Mouse (Mus musculus) macrophage (primary cell): ENCODE results near the gene Cacng6. TPM values are rescaled to one million over a fixed set of nuclear protein-coding genes. Genes with fewer than 3 reads are reported as not detected.

Experiments used
- H3K27ac ChIP-seq: fragments of 350-480 bp; formaldehyde crosslinking; 2 replicates; pipeline ENCODE4 v1.9.0; 2021
- H3K36me3 ChIP-seq: fragments of 350-480 bp; formaldehyde crosslinking; 2 replicates; pipeline ENCODE4 v1.9.0; 2021; ENCODE audit errors: inconsistent target
- H3K4me3 ChIP-seq: fragments of 350-480 bp; formaldehyde crosslinking; 2 replicates; pipeline ENCODE4 v1.9.0; 2021; ENCODE audit errors: inconsistent target
- H3K79me2 ChIP-seq: fragments of 350-480 bp; formaldehyde crosslinking; 2 replicates; pipeline ENCODE4 v1.9.0; 2021; ENCODE audit errors: inconsistent target
- WGBS: methylation state at CpG from one replicate; pipeline ENCODE4 v1.1.7; 2026; ENCODE audit warnings: inconsistent platforms; ENCODE audit not compliant: missing documents; 5-methylcytosine and 5-hydroxymethylcytosine counted together
- polyA plus RNA-seq: library from polyadenylated mRNA; stranded (reverse); fragments of 250-400 nt; gene quantifications from 3 replicates; pipeline ENCODE4 v1.2.4, GENCODE M21; 2018; ENCODE audit warnings: inconsistent platforms

Cacng6 gene
- polyA plus RNA-seq, 1 experiment from 2014 or later: not detected

DNA sequence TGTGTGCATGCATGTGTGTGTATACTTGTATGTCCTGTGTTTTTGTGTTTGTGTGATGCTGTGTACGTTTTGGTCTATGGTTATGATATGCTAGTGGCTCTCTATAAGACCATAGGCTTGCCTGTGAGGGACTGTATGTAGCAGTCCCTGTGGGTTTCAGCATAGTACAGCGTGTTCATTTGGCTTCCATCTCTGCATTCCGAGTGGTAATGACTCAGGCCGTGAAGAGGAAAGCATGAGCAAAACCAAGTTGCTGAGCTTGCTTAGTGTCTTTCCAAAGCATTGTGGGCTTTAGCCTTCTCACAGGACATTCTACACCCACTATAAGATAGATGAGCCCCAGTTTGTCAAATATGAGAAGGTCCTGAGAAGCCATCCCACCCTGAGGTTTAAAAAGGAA lies 39.3 kb downstream of the Cacng6 start:
- Histone ChIP-seq H3K79me2 (no peaks in the 10 kb centered on the region), H3K27ac (no peak overlapping the region), H3K36me3 (no peaks in the 10 kb centered on the region), H3K4me3 (no peak overlapping the region)
- WGBS: 93% methylated on average over 4 of the region's 4 CpGs

DNA sequence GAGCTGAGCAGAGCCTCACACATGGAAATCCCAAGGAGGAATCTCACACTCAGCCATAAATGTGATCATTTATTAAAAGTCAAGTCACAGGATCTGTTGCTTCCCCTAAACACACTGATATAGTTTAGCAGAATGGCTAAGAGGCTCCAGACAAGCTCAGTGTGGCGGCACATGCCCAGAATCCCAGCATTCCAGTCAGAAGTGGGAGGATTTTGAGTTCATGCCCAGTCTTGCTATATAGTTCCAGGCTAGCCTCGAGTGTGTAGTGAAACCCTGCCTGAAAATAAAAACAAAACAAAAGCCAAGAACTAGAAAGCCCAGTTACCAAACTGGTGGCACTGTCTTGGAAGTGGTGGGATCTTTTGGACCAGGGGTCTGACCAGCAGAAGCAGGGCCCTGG lies 44.6 kb downstream of the Cacng6 start:
- 91% methylated on average over 2 of the region's 2 CpGs for WGBS
- H3K79me2 ChIP-seq: no peaks in the 10 kb centered on the region
- no peaks in the 10 kb centered on the region for H3K36me3 ChIP-seq
- no peak overlapping the region for H3K27ac ChIP-seq
- H3K4me3 ChIP-seq: no peak overlapping the region

DNA sequence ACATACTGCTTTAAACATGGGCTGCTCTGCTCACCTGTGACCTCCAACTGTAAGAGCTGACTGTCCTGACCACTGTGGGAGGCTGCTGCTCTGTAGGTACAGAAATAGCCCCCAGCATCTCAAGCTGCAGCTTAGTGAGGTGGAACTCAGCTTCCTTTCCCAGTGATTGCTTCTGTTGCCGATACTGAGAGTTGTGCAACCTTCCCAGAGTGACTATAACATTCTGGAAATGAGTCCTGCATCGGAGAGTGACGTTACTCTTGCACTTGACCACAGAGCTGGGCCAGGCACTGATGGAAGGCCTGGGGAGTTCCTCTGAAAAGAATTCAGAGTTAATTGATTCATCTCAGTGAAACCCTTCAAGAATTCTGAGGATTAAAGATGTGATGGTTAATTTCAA lies 48.8 kb downstream of the Cacng6 start:
- WGBS: 29% methylated on average over 3 of the region's 3 CpGs
- Histone ChIP-seq H3K79me2 (no peaks in the 10 kb centered on the region), H3K36me3 (no peaks in the 10 kb centered on the region), H3K27ac (no peak overlapping the region), H3K4me3 (no peak overlapping the region)

DNA sequence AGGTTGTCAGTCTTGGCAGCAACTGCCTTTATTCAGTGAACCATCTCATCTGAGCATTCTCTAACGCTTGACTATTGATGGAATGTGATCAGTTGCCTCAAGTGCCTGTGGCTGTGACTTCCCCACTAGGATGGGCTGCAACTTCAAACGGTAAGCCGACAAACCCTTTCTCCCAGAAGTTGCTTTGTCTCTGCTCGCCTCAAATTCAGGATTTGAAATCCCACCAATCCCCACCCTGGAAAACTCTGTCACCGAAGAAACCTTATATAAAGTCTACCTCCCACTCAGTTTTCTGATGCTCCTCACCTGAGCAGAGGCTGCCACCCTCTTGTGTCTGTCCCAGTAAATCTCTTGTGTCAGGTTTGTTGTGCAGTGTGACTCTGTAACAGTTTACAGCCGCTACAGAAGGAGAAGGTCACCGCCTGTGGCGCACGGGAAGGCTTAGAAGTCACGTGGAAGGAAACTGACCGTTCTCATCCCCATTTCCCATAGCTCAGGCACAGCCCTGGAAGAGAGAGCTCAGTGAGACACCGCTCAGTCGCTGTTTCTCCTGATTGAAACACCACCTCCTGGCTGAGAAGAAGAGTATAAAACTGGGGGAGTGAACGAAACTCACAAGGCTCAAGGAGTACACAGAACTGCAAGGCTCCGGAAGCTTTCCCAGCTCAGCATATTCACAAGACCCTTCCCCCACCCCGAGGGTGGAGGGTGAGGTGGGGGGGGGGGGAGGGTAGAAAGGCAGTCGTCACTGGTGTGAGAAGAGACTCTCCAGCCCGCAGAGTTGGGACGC lies 50.5 kb downstream of the Cacng6 start:
- H3K79me2 ChIP-seq: no peaks in the 10 kb centered on the region
- WGBS: 34% methylated on average over 17 of the region's 19 CpGs
- no peak overlapping the region for H3K27ac ChIP-seq
- no peaks in the 10 kb centered on the region for H3K36me3 ChIP-seq
- H3K4me3 ChIP-seq: no peak overlapping the region

DNA sequence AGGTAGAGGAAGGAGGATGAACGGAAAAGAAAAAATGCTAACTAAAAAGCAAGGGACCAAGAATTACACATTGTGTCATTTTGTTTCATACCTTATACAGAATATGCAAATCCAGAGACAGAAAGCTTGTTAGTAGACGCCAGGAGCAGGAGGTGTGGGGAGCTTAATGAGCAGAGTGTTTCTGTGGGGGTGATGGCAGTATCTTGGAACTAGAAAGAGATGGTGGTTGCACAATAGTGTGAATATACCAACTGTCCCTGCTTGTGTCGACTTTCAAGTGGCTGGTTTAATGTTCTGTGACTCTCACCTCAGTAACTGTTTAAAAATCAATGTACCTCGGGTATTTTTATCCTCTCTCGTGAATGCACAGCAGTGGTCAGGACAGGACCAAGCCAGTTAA lies 52.7 kb downstream of the Cacng6 start:
- WGBS: 65% methylated on average over 5 of the region's 5 CpGs
- H3K36me3 ChIP-seq: no peaks in the 10 kb centered on the region
- no peak overlapping the region for H3K27ac ChIP-seq
- H3K4me3 ChIP-seq: no peak overlapping the region
- no peaks in the 10 kb centered on the region for H3K79me2 ChIP-seq

DNA sequence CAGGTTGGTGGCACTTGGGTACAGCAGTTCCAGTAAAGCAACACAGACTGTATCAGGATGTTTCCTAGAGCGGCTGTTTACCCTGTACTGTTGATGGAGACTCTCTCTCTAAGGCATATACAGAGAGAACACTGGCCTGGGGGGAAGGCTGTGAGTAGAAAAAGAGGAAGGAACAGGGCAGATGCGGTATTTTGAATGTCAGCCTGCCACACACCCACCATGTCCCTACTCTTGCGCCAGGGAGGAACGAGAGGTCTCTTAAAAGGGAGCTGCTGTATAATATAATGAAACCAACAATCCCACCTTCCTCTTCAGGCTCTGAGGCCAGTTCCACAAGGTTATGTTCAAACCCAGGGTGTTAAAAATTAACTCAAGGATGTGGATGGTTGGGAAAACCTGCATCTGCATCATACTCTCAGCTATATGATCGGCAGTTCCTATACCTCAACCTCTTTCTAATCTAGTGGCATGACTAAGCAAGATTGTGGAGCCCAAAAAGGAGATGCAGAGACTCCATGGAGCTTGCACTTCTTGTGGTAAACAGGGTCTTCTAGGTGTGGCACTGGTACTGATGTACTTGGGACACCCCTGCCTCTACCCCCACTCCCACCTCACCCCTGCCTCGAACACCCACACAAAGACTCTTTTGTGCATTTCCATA lies 58.1 kb downstream of the Cacng6 start:
- no peak overlapping the region for H3K4me3 ChIP-seq
- H3K36me3 ChIP-seq: no peaks in the 10 kb centered on the region
- whole genome bisulfite sequencing: 21% methylated on average over 6 of the region's 6 CpGs
- no peak overlapping the region for H3K27ac ChIP-seq
- H3K79me2 ChIP-seq: no peaks in the 10 kb centered on the region

Other genes with a start within 250 kb of the Cacng6 start
- 0.07 TPM in 1 of 3 replicates, not detected in the others for gene Nlrp12, start 174.5 kb upstream of the Cacng6 start, polyA plus RNA-seq
- 75.5 to 128 TPM (median 99.0 TPM) in 3 replicates for gene Myadm, start 135.1 kb upstream of the Cacng6 start, polyA plus RNA-seq
- gene Prkcg, start 135.0 kb upstream of the Cacng6 start, polyA plus RNA-seq: 0.11 to 0.19 TPM in 2 of 3 replicates, not detected in the other
- not detected in 3 replicates for gene Cacng7, start 91.2 kb upstream of the Cacng6 start, polyA plus RNA-seq
- gene Cacng8, start 33.5 kb upstream of the Cacng6 start, polyA plus RNA-seq: not detected in 3 replicates
- 0.34 to 0.75 TPM (median 0.42 TPM) in 3 replicates for gene Tarm1, start 78.4 kb downstream of the Cacng6 start, polyA plus RNA-seq
- gene Oscar, start 192.0 kb downstream of the Cacng6 start, polyA plus RNA-seq: not detected in 3 replicates
- gene Ndufa3, start 193.2 kb downstream of the Cacng6 start, polyA plus RNA-seq: 207 to 248 TPM (median 217 TPM) in 3 replicates
- gene Tfpt, start 205.7 kb downstream of the Cacng6 start, polyA plus RNA-seq: 16.1 to 19.8 TPM (median 18.6 TPM) in 3 replicates
- 35.3 to 71.0 TPM (median 40.2 TPM) in 3 replicates for gene Prpf31, start 205.8 kb downstream of the Cacng6 start, polyA plus RNA-seq
- gene Cnot3, start 221.1 kb downstream of the Cacng6 start, polyA plus RNA-seq: 28.4 to 47.4 TPM (median 36.0 TPM) in 3 replicates
- gene Leng1, start 241.6 kb downstream of the Cacng6 start, polyA plus RNA-seq: 13.7 to 21.9 TPM (median 15.4 TPM) in 3 replicates